ENCODE assay signal across 23 mouse cellular contexts in genomic region chr9:50596973-50597372, GRCm38 (mm10). TPM values are rescaled to one million over a fixed set of nuclear protein-coding genes. Genes with fewer than 3 reads are reported as not detected.
"Had no signal": no experiment of that assay in that cellular context is flagged by ENCODE, and none has a peak within 500 bp of the region (broad histone marks: within the 10 kb centered on the region; RNA-seq: fewer than 3 reads in every experiment).

No protein-coding gene starts in this region.

- DNase-seq: kidney, postnatal 25 days; layer of hippocampus, adult 9-11 months; liver, embryonic 13.5 days; lung, adult 2 months; lung, postnatal 14 days; lung, postnatal 4 days; right cerebral cortex, adult 18-20 months; right cerebral cortex, postnatal 14 days; right cerebral cortex, postnatal 4 days; spleen, adult 18-20 months; thymus, postnatal 36 days had no signal

- H3K4me3 ChIP-seq: layer of hippocampus, adult 2 months; liver, embryonic 13.5 days; midbrain, embryonic 15.5 days; neural tube, embryonic 12.5 days; neural tube, embryonic 15.5 days; stomach, embryonic 15.5 days had no signal

- H3K27ac ChIP-seq: kidney, postnatal 0 days; layer of hippocampus, adult 2 months; liver, embryonic 13.5 days; midbrain, embryonic 15.5 days; neural tube, embryonic 12.5 days; neural tube, embryonic 15.5 days; stomach, embryonic 15.5 days had no signal

- ATAC-seq: midbrain, embryonic 15.5 days had no signal

RNA-seq across cellular contexts. Expression of gene Tex12, which starts 35.8 kb away (rescaled TPM):
- total RNA-seq: layer of hippocampus, adult 2 months; layer of hippocampus, postnatal 25 days; left cerebral cortex, adult 18-20 months; left cerebral cortex, postnatal 10 days; left cerebral cortex, postnatal 36 days; megakaryocyte progenitor cell, adult 5-6 weeks; megakaryocyte-erythroid progenitor cell, adult 5-6 weeks had no signal
